Mouse (Mus musculus) embryonic facial prominence, embryonic 14.5 days (tissue): ENCODE data around the gene Hhat. TPM values are rescaled to one million over a fixed set of nuclear protein-coding genes. Genes with fewer than 3 reads are reported as not detected.

Experiments used
- ATAC-seq: fragments of 200-750 bp; cut with Nextera tagmentation; 2 replicates; pipeline ENCODE4 v1.8.0; 2017; ENCODE audit warnings: low read depth, moderate number of reproducible peaks, moderate TSS enrichment
- DNase-seq: peaks from one replicate; pipeline ENCODE4 v3.0.0-alpha.2; 2015; ENCODE audit warnings: low spot score
- H3K27ac ChIP-seq: fragments of 300-500 bp; sonication (generic); replicated peaks from 2 replicates; pipeline ENCODE4 v1.5.1; 2014; ENCODE audit warnings: low read depth, mild to moderate bottlenecking, low read length, moderate library complexity
- H3K27me3 ChIP-seq: fragments of 300-500 bp; sonication (generic); replicated peaks from 2 replicates; pipeline ENCODE4 v1.6.1; 2014; ENCODE audit warnings: low read length; ENCODE audit not compliant: control insufficient read depth, insufficient read depth
- H3K36me3 ChIP-seq: fragments of 300-500 bp; sonication (generic); 2 replicates; pipeline ENCODE4 v1.6.1; 2014; ENCODE audit warnings: low read length, mixed read lengths; ENCODE audit not compliant: control insufficient read depth, insufficient read depth
- H3K4me1 ChIP-seq: fragments of 300-500 bp; sonication (generic); 2 replicates; pipeline ENCODE4 v1.6.1; 2014; ENCODE audit warnings: antibody characterized with exemption, low read length; ENCODE audit not compliant: control insufficient read depth, insufficient read depth
- H3K4me2 ChIP-seq: fragments of 300-500 bp; sonication (generic); 2 replicates; pipeline ENCODE4 v1.6.1; 2014; ENCODE audit warnings: low read depth, mild to moderate bottlenecking, low read length, moderate library complexity, mixed read lengths
- H3K4me3 ChIP-seq: fragments of 300-500 bp; sonication (generic); 2 replicates; pipeline ENCODE4 v1.5.1; 2014; ENCODE audit warnings: low read depth, mild to moderate bottlenecking, low read length
- H3K9ac ChIP-seq: fragments of 300-500 bp; sonication (generic); 2 replicates; pipeline ENCODE4 v1.6.1; 2014; ENCODE audit warnings: low read depth, mild to moderate bottlenecking, low read length, moderate library complexity, mixed read lengths
- H3K9me3 ChIP-seq: fragments of 300-500 bp; sonication (generic); 2 replicates; pipeline ENCODE4 v1.6.1; 2016; ENCODE audit warnings: low read length; ENCODE audit not compliant: control insufficient read depth
- WGBS: fragments of 180-500 bp; shearing (Covaris S2); extraction: QIAGEN DNeasy Blood & Tissue Kit; methylation state at CpG from one replicate; pipeline ENCODE4 v1.1.7; 2014; 5-methylcytosine and 5-hydroxymethylcytosine counted together
- polyA plus RNA-seq: library from polyadenylated mRNA; unstranded; fragments of >200 nt; fragmentation: Nextera tagmentation; extraction: Ambion mirVana; gene quantifications from 2 replicates; pipeline ENCODE4 v1.2.1, GENCODE M21; 2014

Gene Hhat
- polyA plus RNA-seq, 1 experiment from 2014 or later = 9.3 TPM

GRCm38 (mm10) chr1:192770130-192770494 lies 911 bp downstream of the Hhat start:
- Histone ChIP-seq H3K36me3 (no peaks in the 10 kb centered on the region), H3K9me3 (no peaks in the 10 kb centered on the region), H3K4me2 (peak overlapping the region; percentile 92), H3K27ac (peak overlapping the region; percentile 96), H3K27me3 (no peaks in the 10 kb centered on the region), H3K4me1 (peaks cover 17% of the 10 kb centered on the region), H3K4me3 (peak overlapping the region; percentile 59), H3K9ac (peak overlapping the region; percentile 88)
- 17% methylated on average over 10 of the region's 10 CpGs for WGBS
- ATAC-seq (peak; percentile 82), DNase-seq (peak; percentile 86)

- no peaks in the 10 kb centered on the region for H3K9me3 ChIP-seq
- H3K36me3 ChIP-seq = no peaks in the 10 kb centered on the region
- H3K4me2 ChIP-seq = no peak overlapping the region
- H3K27me3 ChIP-seq = no peaks in the 10 kb centered on the region
- H3K4me3 ChIP-seq = no peak overlapping the region
- peaks cover 6% of the 10 kb centered on the region for H3K4me1 ChIP-seq
- H3K27ac ChIP-seq = no peak overlapping the region
- ATAC-seq = no peak
- 39% methylated on average over 4 of the region's 4 CpGs for WGBS
- H3K9ac ChIP-seq = no peak overlapping the region
- DNase-seq = no peak
These were observed 5.5 kb downstream of the Hhat start for GRCm38 (mm10) chr1:192765531-192765930.

GRCm38 (mm10) chr1:192764547-192764946 lies 6.5 kb downstream of the Hhat start:
- ATAC-seq = no peak
- Histone ChIP-seq H3K36me3 (no peaks in the 10 kb centered on the region), H3K4me1 (peaks cover under 1% of the 10 kb centered on the region; the same call in 1 of the 2 replicates), H3K4me3 (no peak overlapping the region), H3K27me3 (no peaks in the 10 kb centered on the region), H3K4me2 (no peak overlapping the region), H3K27ac (no peak overlapping the region), H3K9ac (no peak overlapping the region), H3K9me3 (no peaks in the 10 kb centered on the region)
- WGBS = 65% methylated on average over 2 of the region's 2 CpGs
- DNase-seq = no peak

- H3K4me1 ChIP-seq = no peaks in the 10 kb centered on the region
- ATAC-seq = no peak
- 77% methylated on average over 7 of the region's 7 CpGs for WGBS
These were observed 7.8 kb downstream of the Hhat start for GRCm38 (mm10) chr1:192762946-192763933.

GRCm38 (mm10) chr1:192756674-192757073 lies 14.3 kb downstream of the Hhat start:
- Histone ChIP-seq H3K27me3 (no peaks in the 10 kb centered on the region), H3K4me3 (no peak overlapping the region), H3K9me3 (no peaks in the 10 kb centered on the region), H3K4me1 (0 out of 2 replicates have a peak, but pooled peaks cover 6% of the 10 kb centered on the region), H3K36me3 (no peaks in the 10 kb centered on the region), H3K9ac (no peak overlapping the region), H3K27ac (no peak overlapping the region), H3K4me2 (no peak overlapping the region)
- 86% methylated on average over 7 of the region's 7 CpGs for WGBS
- no peak for ATAC-seq
- DNase-seq = no peak

More at GRCm38 (mm10) chr1:192762946-192763933, 7.8 kb downstream of the Hhat start:
- H3K4me2 ChIP-seq = no peak overlapping the region
- no peak overlapping the region for H3K4me3 ChIP-seq
- no peaks in the 10 kb centered on the region for H3K27me3 ChIP-seq
- DNase-seq = no peak
- H3K36me3 ChIP-seq = no peaks in the 10 kb centered on the region
- H3K27ac ChIP-seq = no peak overlapping the region
- H3K9me3 ChIP-seq = no peaks in the 10 kb centered on the region
- no peak overlapping the region for H3K9ac ChIP-seq

- Histone ChIP-seq H3K36me3 (no peaks in the 10 kb centered on the region), H3K4me1 (0 out of 2 replicates have a peak, but pooled peaks cover 6% of the 10 kb centered on the region), H3K9me3 (no peaks in the 10 kb centered on the region), H3K9ac (no peak overlapping the region), H3K27me3 (no peaks in the 10 kb centered on the region), H3K4me2 (no peak overlapping the region), H3K4me3 (no peak overlapping the region), H3K27ac (peak overlapping the region; percentile 39; the same call in 1 of the 2 replicates)
- WGBS = 55% methylated on average over 13 of the region's 13 CpGs
- DNase-seq = peak; percentile 70
- peak; percentile 87 for ATAC-seq
These were observed 15.1 kb downstream of the Hhat start for GRCm38 (mm10) chr1:192755685-192756606.

- no peak overlapping the region for H3K9ac ChIP-seq
- no peaks in the 10 kb centered on the region for H3K36me3 ChIP-seq
- 73% methylated on average over 13 of the region's 13 CpGs for WGBS
- DNase-seq (no peak), ATAC-seq (no peak)
- no peak overlapping the region for H3K4me3 ChIP-seq
- no peak overlapping the region for H3K4me2 ChIP-seq
- H3K9me3 ChIP-seq = no peaks in the 10 kb centered on the region
- H3K27ac ChIP-seq = peak overlapping the region; percentile 39; the same call in 1 of the 2 replicates
- 0 out of 2 replicates have a peak, but pooled peaks cover 6% of the 10 kb centered on the region for H3K4me1 ChIP-seq
- H3K27me3 ChIP-seq = no peaks in the 10 kb centered on the region
These were observed 15.8 kb downstream of the Hhat start for GRCm38 (mm10) chr1:192755246-192755645.

GRCm38 (mm10) chr1:192754268-192754667 lies 16.8 kb downstream of the Hhat start:
- Histone ChIP-seq H3K36me3 (no peaks in the 10 kb centered on the region), H3K9ac (no peak overlapping the region), H3K27ac (no peak overlapping the region), H3K27me3 (no peaks in the 10 kb centered on the region), H3K4me3 (no peak overlapping the region), H3K4me1 (peaks cover 15% of the 10 kb centered on the region; the same call in 1 of the 2 replicates), H3K9me3 (no peaks in the 10 kb centered on the region), H3K4me2 (no peak overlapping the region)
- DNase-seq (no peak), ATAC-seq (no peak)
- WGBS = 85% methylated on average over 4 of the region's 4 CpGs
